Mouse (Mus musculus) spleen, postnatal 14 days (tissue): ENCODE measurements at regions not wholly inside any gene's neighbourhood (a gene's known extent, or its start where the extent isn't known, plus 50 kb on each side); places are given as distances from the start of the nearest gene placed in this dataset.

Experiments used
- DNase-seq, 2 experiments: peaks; one replicate each; pipeline ENCODE4 v3.0.0; 2021 to 2022; ENCODE audit warnings: low spot score in 2 of 2

DNA sequence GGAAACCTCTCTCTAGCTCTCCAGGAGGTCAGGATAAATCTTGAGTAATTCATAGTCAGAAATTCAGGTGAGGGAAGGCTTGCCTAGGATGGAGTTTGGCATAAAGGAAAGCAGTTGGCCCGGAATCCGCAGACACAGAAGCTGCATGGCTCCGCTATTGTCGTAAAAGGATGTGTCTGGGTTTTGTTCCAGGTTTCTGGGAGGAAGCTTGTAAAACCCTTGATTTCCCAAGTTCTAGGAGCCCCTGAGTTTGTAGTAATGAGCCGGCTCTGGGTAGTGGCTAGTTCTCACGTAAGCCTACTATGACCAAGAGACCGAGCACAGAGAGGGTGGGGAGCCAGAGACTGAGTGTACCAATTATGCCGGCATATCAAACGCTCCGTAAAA is 52.7 kb upstream of the Gm21915 start:
- DNase-seq: no peak

DNA sequence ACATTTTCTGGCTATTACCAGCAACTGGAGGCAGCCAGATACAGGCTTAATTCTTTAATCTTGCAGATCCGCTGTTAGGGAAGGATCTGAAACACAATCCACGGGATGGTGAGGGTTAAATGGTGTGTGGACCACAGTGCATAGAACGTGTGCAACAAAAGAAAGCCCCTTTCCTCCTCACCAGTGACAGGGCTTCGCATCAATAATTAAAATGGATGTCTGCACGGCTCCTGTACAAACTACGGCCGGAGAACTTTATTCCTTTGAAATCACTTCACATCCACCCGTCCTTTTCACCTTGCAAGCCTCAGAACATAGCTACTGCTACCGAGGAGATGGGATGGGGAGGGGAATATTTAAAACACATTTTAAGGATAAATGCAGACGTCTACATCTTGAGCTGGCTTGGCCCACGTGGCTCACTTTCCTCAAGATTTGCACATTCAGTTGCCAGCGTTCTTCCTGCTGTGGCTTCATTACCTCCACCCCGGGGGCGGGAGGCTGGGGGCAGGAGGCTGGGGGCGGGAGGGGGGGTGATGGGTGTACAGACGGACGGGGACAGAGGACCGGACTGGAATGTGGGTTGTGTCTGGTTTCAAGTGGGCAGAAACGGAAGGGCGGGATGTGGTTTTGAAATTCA is 53.3 kb upstream of the Gm21915 start:
- no peak for DNase-seq

DNA sequence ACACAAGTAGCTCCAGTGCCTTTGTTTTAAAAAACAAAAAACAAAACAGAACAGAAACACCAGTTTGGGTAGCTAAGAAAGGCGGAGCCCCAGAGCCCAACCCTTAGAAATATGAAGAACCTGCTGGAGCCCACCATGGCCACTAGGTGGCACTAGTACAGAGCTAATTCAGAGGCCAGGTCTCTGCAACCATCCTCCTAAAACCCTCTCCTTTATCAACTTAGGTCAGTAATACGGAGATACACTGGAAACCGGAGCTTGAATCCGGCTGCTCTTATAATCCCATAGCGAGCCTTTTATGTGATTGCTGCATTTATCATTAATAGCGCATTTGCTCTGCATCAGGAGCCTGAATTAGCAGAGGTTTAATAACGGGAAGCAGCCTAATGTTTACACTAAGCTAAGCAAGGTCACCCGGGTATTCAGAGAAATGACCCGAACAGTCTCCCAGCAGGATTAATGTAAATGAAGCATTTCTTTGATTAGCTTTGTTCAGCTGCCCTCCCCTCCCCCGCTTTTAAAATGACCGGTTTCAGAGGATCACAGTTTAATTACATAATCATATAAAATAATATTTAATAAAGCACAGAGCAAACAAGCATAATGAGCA is 53.9 kb upstream of the Gm21915 start:
- DNase-seq: peak; percentile 17 to 47

DNA sequence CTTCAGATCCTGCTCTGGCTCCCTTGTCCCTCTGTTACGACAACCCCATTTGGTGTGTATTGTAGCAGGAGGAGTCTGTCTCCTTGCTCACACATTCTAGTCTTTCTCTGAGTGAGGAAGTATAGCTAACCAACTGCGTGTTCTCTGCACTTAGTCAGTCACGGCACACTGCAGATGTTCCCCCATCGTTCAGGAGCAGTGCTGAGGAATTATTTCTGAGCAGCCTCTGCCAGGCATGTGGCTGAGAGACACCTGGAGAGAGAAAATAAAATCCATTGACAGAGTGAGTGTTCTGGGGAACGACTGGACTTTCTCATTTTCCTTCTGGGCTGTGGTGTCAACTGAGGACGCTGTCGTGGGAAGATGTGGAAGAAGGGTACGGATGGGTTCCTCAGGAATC is 54.5 kb upstream of the Gm21915 start:
- no peak for DNase-seq

DNA sequence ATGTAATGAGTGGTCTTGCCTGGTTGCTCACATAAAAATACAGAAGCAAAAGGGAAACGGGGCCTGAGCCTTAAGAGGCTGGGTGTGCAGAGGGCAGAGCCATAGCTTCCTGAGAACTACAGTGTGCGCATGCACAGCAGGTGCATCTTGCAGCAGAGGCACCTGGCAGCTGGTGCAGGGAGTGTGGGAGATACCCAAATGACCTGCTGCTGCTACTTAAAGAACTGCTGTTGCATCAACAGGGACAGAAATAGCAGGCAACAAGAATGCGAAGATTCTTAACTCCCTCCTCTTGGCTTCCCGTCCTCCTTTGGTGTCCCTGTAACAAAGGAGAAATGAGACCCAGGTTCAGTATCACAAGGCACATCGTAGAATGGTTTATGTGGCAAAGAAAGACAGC is 56.3 kb upstream of the Gm21915 start:
- DNase-seq: no peak

- DNase-seq: no peak
Measured at GRCm38 (mm10) chr9:40613182-40613581, 57.2 kb upstream of the Gm21915 start.

DNA sequence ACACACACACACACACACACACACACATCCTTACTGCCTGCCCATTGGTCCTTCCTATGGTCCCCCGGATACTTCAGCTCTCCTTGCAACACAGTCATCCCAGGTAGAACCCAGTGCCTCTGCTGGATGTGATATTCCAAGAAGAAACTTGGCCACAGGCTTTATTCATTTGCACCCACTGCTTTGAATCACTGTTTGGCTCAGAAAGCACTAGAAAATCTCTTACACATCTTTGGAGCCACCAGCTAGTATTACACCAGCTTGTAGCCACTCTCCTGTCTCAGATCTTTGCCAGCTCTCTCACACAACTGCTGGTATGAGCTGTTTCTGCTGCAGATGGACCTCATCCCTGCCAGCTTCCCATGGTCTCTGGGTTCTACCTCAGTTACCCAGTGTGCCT is 57.7 kb upstream of the Gm21915 start:
- no peak for DNase-seq

GRCm38 (mm10) chr9:40612312-40612711 is 58.1 kb upstream of the Gm21915 start:
- no peak for DNase-seq

- no peak for DNase-seq
Measured at GRCm38 (mm10) chr9:40611626-40612025, 58.8 kb upstream of the Gm21915 start.

DNA sequence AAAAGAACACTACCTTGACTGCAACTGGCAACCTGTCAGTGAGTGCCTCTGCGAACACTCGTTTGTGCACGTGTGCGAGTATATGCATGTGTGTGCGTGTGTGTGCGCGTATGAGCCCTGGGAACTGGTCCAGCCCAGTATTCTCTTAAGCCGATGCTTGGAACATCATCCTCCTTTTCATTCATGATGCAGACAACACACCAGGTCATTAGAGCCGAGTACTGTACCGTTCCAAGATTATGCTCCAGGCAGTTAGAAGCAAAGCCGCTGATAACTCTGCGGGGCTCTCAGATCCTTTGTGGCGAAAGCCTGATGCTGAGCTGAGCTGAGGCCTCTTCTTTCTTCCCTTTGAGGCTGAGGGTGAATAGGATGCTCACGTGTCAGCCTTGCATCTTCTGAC is 61.8 kb upstream of the Gm21915 start:
- DNase-seq: no peak

DNA sequence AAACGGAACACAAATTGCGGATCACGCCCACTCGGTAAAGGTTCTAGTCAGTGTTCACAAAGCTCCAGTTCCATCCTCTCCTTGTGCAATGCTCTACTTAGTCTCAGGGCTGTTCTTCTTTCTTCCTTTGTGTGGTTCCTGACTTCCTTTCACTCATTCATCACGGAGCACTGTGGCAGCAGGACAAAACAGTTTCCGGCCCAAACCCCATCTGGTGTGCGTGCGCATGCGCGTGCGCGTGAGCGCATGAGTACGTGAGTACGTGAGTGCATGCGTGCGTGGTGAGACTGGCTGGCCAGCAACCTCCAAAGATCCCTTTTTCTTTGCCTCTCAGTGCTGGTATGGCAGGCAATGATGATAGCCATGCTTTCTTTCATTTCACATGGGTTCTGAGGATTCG is 62.5 kb upstream of the Gm21915 start:
- no peak for DNase-seq

DNA sequence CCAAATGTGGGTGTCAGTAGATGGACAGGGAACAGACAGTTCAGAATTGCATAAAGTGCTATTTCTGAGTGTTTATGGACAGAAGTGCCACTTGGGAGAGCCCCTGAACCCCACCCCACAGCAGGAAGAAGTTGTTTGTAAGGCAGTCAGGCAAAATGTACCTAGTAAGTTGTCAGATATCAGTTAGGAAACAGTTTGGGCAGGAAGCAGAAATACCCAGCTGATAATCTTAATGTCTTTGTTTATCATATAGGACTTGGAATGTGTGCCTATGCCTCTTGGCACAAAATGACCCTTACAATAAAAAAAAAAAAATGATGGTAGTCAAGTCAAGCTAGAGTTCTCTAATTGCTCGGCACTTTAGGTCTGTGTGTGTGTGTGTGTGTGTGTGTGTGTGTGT is 66.9 kb upstream of the Gm21915 start:
- DNase-seq: no peak

DNA sequence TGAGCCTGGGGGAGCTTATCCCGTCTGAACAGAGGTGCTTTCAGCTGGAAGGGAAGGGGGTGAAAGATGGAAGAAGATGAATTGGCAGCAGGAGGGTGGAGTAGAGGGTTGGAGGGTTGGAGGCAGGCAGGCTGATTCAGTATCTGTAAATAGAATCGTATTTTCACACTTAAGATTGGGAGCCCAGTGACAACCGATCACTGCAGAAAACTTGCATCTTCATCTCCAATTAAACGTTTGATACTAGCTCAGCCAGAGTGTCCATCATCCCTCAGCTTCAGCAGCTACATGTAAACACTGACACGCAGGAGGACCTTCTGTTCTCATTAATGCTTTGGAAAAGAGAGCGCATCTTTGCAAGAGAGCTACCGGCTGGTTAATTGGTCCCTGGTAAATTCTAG is 67.2 kb upstream of the Gramd1b start:
- DNase-seq: no peak

- DNase-seq: no peak
Measured at GRCm38 (mm10) chr9:40587421-40587820, 56.2 kb upstream of the Gramd1b start.

DNA sequence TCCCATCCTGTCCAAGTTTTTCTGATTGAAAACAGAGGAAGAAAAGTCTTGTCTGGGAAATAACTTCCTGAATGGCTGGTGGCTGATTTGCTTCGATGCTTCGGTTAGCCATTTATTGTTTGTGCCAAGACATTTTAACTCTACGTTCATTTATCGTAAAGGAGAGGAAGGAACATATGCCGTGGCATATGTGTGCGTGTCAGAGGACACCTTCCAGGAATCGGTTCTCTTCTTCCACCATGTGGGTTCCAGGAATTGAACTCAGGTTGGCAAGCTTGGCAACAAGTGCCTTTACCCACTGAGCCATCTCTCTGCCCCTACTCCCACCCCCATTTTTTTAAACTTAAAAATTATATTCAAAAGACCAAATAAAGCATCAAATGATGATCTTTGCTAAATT is 55.4 kb upstream of the Gramd1b start:
- no peak for DNase-seq

GRCm38 (mm10) chr9:40583554-40583953 is 52.4 kb upstream of the Gramd1b start:
- peak; percentile 22 to 41 for DNase-seq

GRCm38 (mm10) chr9:40581854-40582253 is 50.7 kb upstream of the Gramd1b start:
- DNase-seq: peak in 1 of 2 experiments; percentile 8
